Mouse (Mus musculus): ENCODE measurements around the gene Gm2310.
"Not testable (repeated sequence)": the region's sequence is repeated elsewhere in the genome, so short reads cannot be mapped to it uniquely, and the experiment has no call there.

Gene Gm2310

DNA sequence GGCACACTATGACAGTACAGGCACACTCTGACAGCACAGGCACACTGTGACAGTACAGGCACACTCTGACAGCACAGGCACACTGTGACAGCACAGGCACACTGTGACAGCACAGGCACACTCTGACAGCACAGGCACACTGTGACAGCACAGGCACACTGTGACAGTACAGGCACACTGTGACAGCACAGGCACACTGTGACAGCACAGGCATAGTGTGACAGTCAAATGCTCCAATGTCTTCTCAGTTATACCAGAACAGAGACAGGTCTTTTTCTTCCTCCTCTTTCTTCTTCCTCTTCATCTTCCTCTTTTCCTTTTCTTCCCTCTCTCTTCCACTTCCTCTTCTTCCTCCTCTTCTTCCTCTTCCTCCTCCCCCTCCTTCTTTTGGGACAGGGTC lies at the start of gene Gm2310:
TSS of gene Gm2310 (minus strand) at position 101 of the 400 bp plus-strand sequence.
- not testable (repeated sequence) for DNase-seq (ENCODE audit: low read depth, low spot score)

GRCm38 (mm10) chr15:8568645-8569528 lies 49.1 kb upstream of the Gm2310 start:
- DNase-seq (ENCODE audit: low read depth, low spot score): peak; percentile 93

- DNase-seq (ENCODE audit: low read depth, low spot score): no peak
Observed at GRCm38 (mm10) chr15:8568286-8568644, 48.5 kb upstream of the Gm2310 start.

DNA sequence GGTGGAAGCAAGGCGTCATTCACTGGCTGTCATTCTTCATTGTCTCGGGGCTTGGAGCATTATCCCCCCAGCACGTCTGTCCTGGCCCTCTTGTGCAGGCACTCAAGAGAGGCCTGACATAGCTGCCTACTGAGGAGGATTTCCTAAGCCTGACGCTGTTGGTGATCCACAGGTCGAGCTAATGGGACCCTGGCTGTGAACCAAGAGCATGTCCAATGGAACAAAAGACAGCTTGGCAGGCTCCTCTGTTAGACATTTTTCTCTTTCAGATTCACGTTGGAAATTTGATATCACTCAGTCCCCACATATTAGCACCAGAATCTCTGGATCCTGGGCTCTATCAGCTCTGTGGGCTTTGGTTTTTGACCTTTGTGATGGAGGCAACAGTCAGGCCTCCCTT lies 45.7 kb upstream of the Gm2310 start:
- DNase-seq (ENCODE audit: low read depth, low spot score): no peak

GRCm38 (mm10) chr15:8564331-8564730 lies 44.6 kb upstream of the Gm2310 start:
- DNase-seq (ENCODE audit: low read depth, low spot score): no peak

DNA sequence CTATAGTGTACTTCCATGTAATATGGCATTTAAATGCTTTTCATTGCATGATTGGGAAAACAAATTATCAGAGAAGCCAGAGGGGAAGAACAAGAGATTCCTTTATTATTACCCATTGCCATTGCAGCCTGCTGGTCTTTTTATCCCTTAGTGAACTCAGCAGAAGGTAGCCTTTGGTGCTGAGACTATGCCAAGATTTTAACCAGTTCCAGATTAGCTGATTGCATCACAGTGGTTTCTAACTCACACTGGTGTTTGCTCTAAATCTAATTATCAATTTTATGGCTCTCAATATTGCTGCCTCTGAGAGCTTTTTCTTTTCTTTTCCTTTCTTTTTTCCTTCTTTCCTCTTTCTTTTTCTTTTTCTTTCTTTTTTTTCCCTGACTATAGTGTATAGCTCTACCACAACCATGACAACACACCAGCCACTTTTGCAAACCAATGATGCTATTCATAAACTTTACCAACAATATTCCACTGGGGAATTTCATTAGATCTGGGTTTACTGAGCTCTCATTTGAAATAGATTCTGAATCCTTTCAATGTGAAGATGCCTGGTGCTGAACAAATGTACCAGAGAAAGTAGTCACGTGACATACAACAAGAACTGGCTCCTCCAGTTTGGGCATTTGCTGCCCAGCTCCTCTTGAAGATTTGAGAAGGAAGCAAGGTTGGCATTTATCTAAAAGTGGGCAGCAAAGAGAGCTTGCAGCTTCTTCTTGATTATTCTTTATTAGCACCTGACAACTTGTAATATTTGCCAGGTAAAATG lies 43.9 kb upstream of the Gm2310 start:
- no peak for DNase-seq (ENCODE audit: low read depth, low spot score)

GRCm38 (mm10) chr15:8562776-8563175 lies 43.0 kb upstream of the Gm2310 start:
- no peak for DNase-seq (ENCODE audit: low read depth, low spot score)

DNA sequence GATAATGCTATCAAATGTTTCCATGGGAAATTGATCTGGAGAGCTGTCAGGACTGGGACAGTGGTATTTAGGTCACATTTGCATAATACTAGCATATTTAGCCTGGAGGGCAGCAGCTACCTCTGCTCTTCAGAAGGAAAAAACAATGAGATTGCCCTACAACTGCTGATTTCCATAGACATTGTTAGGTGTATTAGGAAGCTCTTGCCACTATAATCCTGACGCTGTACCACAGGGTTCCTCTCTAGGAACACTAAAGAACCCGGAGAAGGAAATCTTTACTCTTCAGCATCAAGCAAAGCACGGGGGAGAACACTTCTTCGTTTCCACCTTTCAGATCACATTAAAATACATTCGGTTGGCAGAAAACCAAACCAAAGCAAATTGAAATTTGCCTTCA lies 11.4 kb upstream of the Gm2310 start:
- DNase-seq (ENCODE audit: low read depth, low spot score): no peak

- no peak for DNase-seq (ENCODE audit: low read depth, low spot score)
Observed at GRCm38 (mm10) chr15:8512957-8513356, 6.8 kb downstream of the Gm2310 start.

GRCm38 (mm10) chr15:8511861-8512260 lies 7.9 kb downstream of the Gm2310 start:
- DNase-seq (ENCODE audit: low read depth, low spot score): no peak

- no peak for DNase-seq (ENCODE audit: low read depth, low spot score)
Observed at GRCm38 (mm10) chr15:8502431-8502830, 17.3 kb downstream of the Gm2310 start.

- no peak for DNase-seq (ENCODE audit: low read depth, low spot score)
Observed at GRCm38 (mm10) chr15:8485261-8485660, 34.5 kb downstream of the Gm2310 start.

GRCm38 (mm10) chr15:8469006-8469575 lies 50.7 kb downstream of the Gm2310 start:
- no peak for DNase-seq (ENCODE audit: low read depth, low spot score)

Data from A20 (cell line).